Mouse (Mus musculus) frontal cortex, postnatal 10 days (tissue): ENCODE measurements around the gene Zfp958.
"Not testable (repeated sequence)": the region's sequence is repeated elsewhere in the genome, so short reads cannot be mapped to it uniquely, and the experiment has no call there.

Source experiments
- DNase-seq, 2 experiments: peaks; one replicate each; pipeline ENCODE4 v3.0.0; 2022; ENCODE audit warnings: low spot score in 2 of 2, mixed read lengths in 1 of 2

Gene Zfp958

GRCm38 (mm10) chr8:4612932-4613853, at the start of gene Zfp958:
Gene Zfp958 (plus strand): TSS chr8:4613167.
- DNase-seq: peak; percentile 94 to 96

GRCm38 (mm10) chr8:4581986-4582385, 31.0 kb upstream of the Zfp958 start:
- no peak for DNase-seq

GRCm38 (mm10) chr8:4582754-4583178, 30.2 kb upstream of the Zfp958 start:
- DNase-seq: no peak

GRCm38 (mm10) chr8:4584660-4585059, 28.3 kb upstream of the Zfp958 start:
- DNase-seq: no peak

- DNase-seq: no peak
Observed at GRCm38 (mm10) chr8:4586356-4586755, 26.6 kb upstream of the Zfp958 start.

- peak; percentile 9 to 14 for DNase-seq
Observed at GRCm38 (mm10) chr8:4588165-4589000, 24.6 kb upstream of the Zfp958 start.

- DNase-seq: no peak
Observed at GRCm38 (mm10) chr8:4608896-4609295, 4.1 kb upstream of the Zfp958 start.

- DNase-seq: not testable (repeated sequence)
Observed at GRCm38 (mm10) chr8:4611626-4612175, 1.3 kb upstream of the Zfp958 start.

- DNase-seq: no peak
Observed at GRCm38 (mm10) chr8:4627349-4627748, 14.4 kb downstream of the Zfp958 start.

- DNase-seq: no peak
Observed at GRCm38 (mm10) chr8:4637071-4637470, 24.1 kb downstream of the Zfp958 start.

- DNase-seq: not testable (repeated sequence)
Observed at GRCm38 (mm10) chr8:4642974-4643373, 30.0 kb downstream of the Zfp958 start.

GRCm38 (mm10) chr8:4656536-4656935, 43.6 kb downstream of the Zfp958 start:
- DNase-seq: no peak

GRCm38 (mm10) chr8:4675191-4676003, 62.4 kb downstream of the Zfp958 start:
- peak; percentile 11 to 17 for DNase-seq

- DNase-seq: peak; percentile 9 to 33
Observed at GRCm38 (mm10) chr8:4676586-4676985, 63.6 kb downstream of the Zfp958 start.

GRCm38 (mm10) chr8:4677265-4678217, 64.6 kb downstream of the Zfp958 start:
- DNase-seq: peak; percentile 97 to 99

- DNase-seq: peak; percentile 83 to 91
Observed at GRCm38 (mm10) chr8:4678218-4678907, 65.4 kb downstream of the Zfp958 start.

- DNase-seq: peak; percentile 21 to 61
Observed at GRCm38 (mm10) chr8:4678908-4679545, 66.1 kb downstream of the Zfp958 start.

GRCm38 (mm10) chr8:4679796-4680195, 66.8 kb downstream of the Zfp958 start:
- peak; percentile 19 to 52 for DNase-seq
